Mouse (Mus musculus) bone marrow macrophage, adult 2 months (primary cell): ENCODE results near the gene Defb26.
A peak's percentile ranks its signal among the peaks of the same experiment; 100 is the strongest.

Source experiments
- CTCF ChIP-seq: IDR thresholded peaks from 2 replicates; pipeline ENCODE4 v1.5.1; 2012; ENCODE audit warnings: low read depth, mild to moderate bottlenecking, low read length, moderate library complexity
- POLR2A ChIP-seq: IDR thresholded peaks from 2 replicates; pipeline ENCODE4 v1.6.1; 2012; ENCODE audit warnings: mild to moderate bottlenecking, low read depth, low read length, borderline replicate concordance

GRCm38 (mm10) chr2:152542897-152543296, 31.4 kb upstream of the Defb26 start:
- TF ChIP-seq CTCF (0 out of 2 replicates have a peak, but pooled peaks have one; percentile 7), POLR2A (no peak)
